9 mouse cellular contexts compared by ENCODE assay signal in genomic region chr2:60905283-60905682, GRCm38 (mm10). TPM values are rescaled to one million over a fixed set of nuclear protein-coding genes. Genes with fewer than 3 reads are reported as not detected.
DNase-seq lines count a peak whose midpoint lies in the region; ATAC-seq lines count a peak whose summit lies in the region.
"Had no signal": no experiment of that assay in that cellular context is flagged by ENCODE, and none has a peak within 500 bp of the region (broad histone marks: within the 10 kb centered on the region; RNA-seq: fewer than 3 reads in every experiment).

No protein-coding gene starts in this region.

- no peaks in the 10 kb centered on the region for H3K9me3 ChIP-seq in kidney, embryonic 15.5 days (replicated peaks)
- H3K9me3 ChIP-seq in limb, embryonic 10.5 days (replicated peaks), result no peaks in the 10 kb centered on the region
- H3K9me3 ChIP-seq: midbrain, embryonic 10.5 days had no signal

- DNase-seq in kidney, adult 9 months, result no peak
- peak; percentile 36 for DNase-seq in CD4-positive helper T cell, adult 2 months (ENCODE audit: low read depth, low spot score)
- DNase-seq in NIH3T3 (ENCODE audit: low read depth), result peak; percentile 83
- DNase-seq in limb, embryonic 10.5 days (ENCODE audit: low spot score), result no peak
- no peak for DNase-seq in cerebellum, adult 18-20 months
- DNase-seq in cerebellum, postnatal 4 days (ENCODE audit: low spot score in 2 of 2), result no peak
- no peak for DNase-seq in left cerebral cortex, postnatal 25 days (ENCODE audit: low spot score in 2 of 2)

- H3K4me3 ChIP-seq in kidney, embryonic 15.5 days (replicated peaks), result no peak overlapping the region
- H3K4me3 ChIP-seq in limb, embryonic 10.5 days, result no peak overlapping the region
- H3K4me3 ChIP-seq: midbrain, embryonic 10.5 days had no signal

- H3K4me2 ChIP-seq in kidney, embryonic 15.5 days, result no peak overlapping the region

- H3K27me3 ChIP-seq in kidney, embryonic 15.5 days, result no peaks in the 10 kb centered on the region
- no peaks in the 10 kb centered on the region for H3K27me3 ChIP-seq in limb, embryonic 10.5 days (ENCODE audit: low read depth, poor library complexity, severe bottlenecking)

- intact Hi-C loops in left cerebral cortex, postnatal 25 days (cut with DNase I), result loop anchor here (5.0 kb wide), 1 partner anchor 497 kb away; no protein-coding TSS in a partner anchor

- no peaks in the 10 kb centered on the region for H3K36me3 ChIP-seq in kidney, embryonic 15.5 days
- H3K36me3 ChIP-seq in limb, embryonic 10.5 days, result no peaks in the 10 kb centered on the region
- H3K36me3 ChIP-seq: midbrain, embryonic 10.5 days had no signal

- no peak overlapping the region for H3K9ac ChIP-seq in kidney, embryonic 15.5 days

- peak overlapping the region; percentile 68 for H3K27ac ChIP-seq in kidney, embryonic 15.5 days
- peak overlapping the region; percentile 56; the same call in 1 of the 2 replicates for H3K27ac ChIP-seq in limb, embryonic 10.5 days
- H3K27ac ChIP-seq: midbrain, embryonic 10.5 days had no signal

- ATAC-seq in kidney, embryonic 15.5 days (replicated peaks; ENCODE audit: low FRiP score), result no peak

- 14% methylated on average over 3 of the region's 3 CpGs for WGBS in kidney, embryonic 15.5 days
- 36% methylated on average over 3 of the region's 3 CpGs for WGBS in limb, embryonic 10.5 days

- peaks cover 29% of the 10 kb centered on the region for H3K4me1 ChIP-seq in kidney, embryonic 15.5 days
- H3K4me1 ChIP-seq in limb, embryonic 10.5 days, result peaks cover 11% of the 10 kb centered on the region; the same call in 1 of the 2 replicates
- H3K4me1 ChIP-seq: midbrain, embryonic 10.5 days had no signal

RNA-seq across cellular contexts. Expression of gene Rbms1, which starts 57.7 kb away (rescaled TPM):
- polyA plus RNA-seq in kidney, embryonic 15.5 days (2015; fragmentation: Nextera tagmentation; extraction: Ambion mirVana), result 109 and 117 TPM in 2 replicates
- polyA plus RNA-seq in limb, embryonic 10.5 days (2016; fragmentation: Nextera tagmentation; extraction: Ambion mirVana), result 118 and 124 TPM in 2 replicates
- 10 to 100 TPM; 18.9 to 23.6 TPM for total RNA-seq in left cerebral cortex, postnatal 25 days (2021)

Comparison
In these comparisons a context has a peak if more than half of its experiments do, and no peak if none do; other contexts are left out.
1. DNase-seq: peak in CD4-positive helper T cell, adult 2 months (single experiment) and NIH3T3 (single experiment); none in kidney, adult 9 months (single experiment), limb, embryonic 10.5 days (single experiment), cerebellum, adult 18-20 months (0 of 2), cerebellum, postnatal 4 days (0 of 2) and left cerebral cortex, postnatal 25 days (0 of 2).